Mouse (Mus musculus): Measurements from ENCODE around the gene Ppm1d. TPM values are rescaled to one million over a fixed set of nuclear protein-coding genes. Genes with fewer than 3 reads are reported as not detected.

The Ppm1d gene
- total RNA-seq, 1 experiment from 2014 or later, result 16.5 TPM

GRCm38 (mm10) chr11:85383975-85384821 lies 73.2 kb downstream of the Ppm1d start:
- no peak for ATAC-seq (replicated peaks in 1 of 2; ENCODE audit: insufficient read depth in 1 of 2, low FRiP score in 2 of 2, low TSS enrichment in 1 of 2, low read depth in 1 of 2, poor library complexity in 2 of 2, severe bottlenecking in 2 of 2)

GRCm38 (mm10) chr11:85392179-85392863 lies 81.3 kb downstream of the Ppm1d start:
- no peak for ATAC-seq (replicated peaks in 1 of 2; ENCODE audit: insufficient read depth in 1 of 2, low FRiP score in 2 of 2, low TSS enrichment in 1 of 2, low read depth in 1 of 2, poor library complexity in 2 of 2, severe bottlenecking in 2 of 2)

- no peak for ATAC-seq (replicated peaks in 1 of 2; ENCODE audit: insufficient read depth in 1 of 2, low FRiP score in 2 of 2, low TSS enrichment in 1 of 2, low read depth in 1 of 2, poor library complexity in 2 of 2, severe bottlenecking in 2 of 2)
These were observed 81.8 kb downstream of the Ppm1d start for GRCm38 (mm10) chr11:85392864-85393220.

- no peak for ATAC-seq (replicated peaks in 1 of 2; ENCODE audit: insufficient read depth in 1 of 2, low FRiP score in 2 of 2, low TSS enrichment in 1 of 2, low read depth in 1 of 2, poor library complexity in 2 of 2, severe bottlenecking in 2 of 2)
These were observed 82.9 kb downstream of the Ppm1d start for GRCm38 (mm10) chr11:85393990-85394389.

- ATAC-seq (replicated peaks in 1 of 2; ENCODE audit: insufficient read depth in 1 of 2, low FRiP score in 2 of 2, low TSS enrichment in 1 of 2, low read depth in 1 of 2, poor library complexity in 2 of 2, severe bottlenecking in 2 of 2), result no peak
These were observed 84.3 kb downstream of the Ppm1d start for GRCm38 (mm10) chr11:85395361-85395760.

Other genes with a start within 250 kb of the Ppm1d start
- 18.5 and 23.6 TPM in 2 replicates for gene Usp32, start 171.1 kb upstream of the Ppm1d start, total RNA-seq (2017)
- gene 1700125H20Rik, start 140.8 kb upstream of the Ppm1d start, total RNA-seq (2017), result not detected in 2 replicates
- 43.1 and 44.5 TPM in 2 replicates for gene Appbp2, start 76.1 kb upstream of the Ppm1d start, total RNA-seq (2017)
- gene Bcas3, start 41.9 kb downstream of the Ppm1d start, total RNA-seq (2017), result 18.3 and 19.2 TPM in 2 replicates

Data from hematopoietic stem cell, adult 5-6 weeks (primary cell).